Comparison of ENCODE assay signal across 30 mouse cellular contexts in the genomic region with DNA sequence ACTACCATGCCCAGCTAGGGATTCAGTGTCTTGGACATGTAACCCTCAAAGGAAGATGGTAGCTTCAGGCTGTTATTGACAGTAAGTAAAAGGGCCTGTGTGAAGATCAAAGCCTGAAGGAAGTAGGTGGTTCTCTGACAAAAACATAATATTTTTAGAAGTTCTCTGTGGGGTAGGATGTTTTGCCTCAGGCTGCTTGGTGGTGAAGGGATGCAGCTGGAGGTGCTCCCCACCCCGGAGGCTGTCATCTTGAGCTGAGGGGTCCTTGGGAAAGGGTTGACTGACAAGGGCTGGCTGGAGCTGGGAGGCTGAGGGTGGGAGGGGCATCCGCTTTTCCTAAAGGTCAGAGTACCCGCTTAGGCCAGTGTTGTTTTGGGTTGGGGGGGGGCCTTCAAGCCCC. TPM values are rescaled to one million over a fixed set of nuclear protein-coding genes. Genes with fewer than 3 reads are reported as not detected.
DNase-seq lines count a peak whose midpoint lies in the region; ATAC-seq and TF ChIP-seq lines count a peak whose summit lies in the region.
"Had no signal": no experiment of that assay in that cellular context is flagged by ENCODE, and none has a peak within 500 bp of the region (broad histone marks: within the 10 kb centered on the region; RNA-seq: fewer than 3 reads in every experiment).

No protein-coding gene starts in this region.

- no peak overlapping the region for H3K4me3 ChIP-seq in heart, postnatal 0 days (ENCODE audit: low read depth, low read length)
- no peak overlapping the region for H3K4me3 ChIP-seq in bone marrow, adult 2 months (replicated peaks; ENCODE audit: control insufficient read depth, low read depth, low read length)
- H3K4me3 ChIP-seq: embryonic facial prominence, embryonic 13.5 days; erythroblast, embryonic 14.5 days; forebrain, embryonic 12.5 days; left cerebral cortex, adult 2 months; limb, embryonic 15.5 days; liver, embryonic 15.5 days; megakaryocyte, embryonic 14.5 days; neural tube, embryonic 13.5 days had no signal

- WGBS in heart, postnatal 0 days: 52% methylated on average over 3 of the region's 3 CpGs
- WGBS in bone marrow, adult 2 months: 69% methylated on average over 3 of the region's 3 CpGs

- DNase-seq in heart, postnatal 0 days (ENCODE audit: low spot score): no peak
- no peak for DNase-seq in heart, postnatal 36 days
- DNase-seq in CD4-positive helper T cell, adult 2 months (ENCODE audit: low read depth, low spot score): peak; percentile 75
- peak; percentile 87 for DNase-seq in thymus, postnatal 0 days (ENCODE audit: low spot score)
- DNase-seq in layer of hippocampus, adult 11-12 months (ENCODE audit: low spot score): no peak
- no peak for DNase-seq in natural killer cell, adult 2 months (ENCODE audit: low spot score in 2 of 2)
- no peak for DNase-seq in kidney, adult 11 months
- DNase-seq: adrenal gland, postnatal 10 days; cerebellum, adult 8-10 months; cerebellum, postnatal 36 days; embryo, embryonic 11 days; gastrocnemius, postnatal 25 days; kidney, adult 18-20 months; kidney, postnatal 4 days; layer of hippocampus, adult 9-11 months; left cerebral cortex, postnatal 4 days; midbrain, embryonic 14.5 days; retina, postnatal 1 day; right cerebral cortex, postnatal 25 days; spleen, adult 18-20 months had no signal

- no peak overlapping the region for H3K9ac ChIP-seq in heart, postnatal 0 days (replicated peaks; ENCODE audit: low read depth, low read length)
- H3K9ac ChIP-seq: embryonic facial prominence, embryonic 13.5 days; forebrain, embryonic 12.5 days; limb, embryonic 15.5 days; liver, embryonic 15.5 days; neural tube, embryonic 13.5 days had no signal

- H3K4me2 ChIP-seq in heart, postnatal 0 days (ENCODE audit: low read depth, low read length): no peak overlapping the region
- H3K4me2 ChIP-seq: embryonic facial prominence, embryonic 13.5 days; forebrain, embryonic 12.5 days; limb, embryonic 15.5 days; liver, embryonic 15.5 days; neural tube, embryonic 13.5 days had no signal

- no peak for TF ChIP-seq EP300 in heart, postnatal 0 days (IDR thresholded peaks at IDR 0.05; ENCODE audit: low read depth)

- H3K36me3 ChIP-seq in heart, postnatal 0 days (replicated peaks; ENCODE audit: control insufficient read depth, insufficient read depth, low read length): no peaks in the 10 kb centered on the region
- H3K36me3 ChIP-seq: embryonic facial prominence, embryonic 13.5 days; forebrain, embryonic 12.5 days; limb, embryonic 15.5 days; liver, embryonic 15.5 days; neural tube, embryonic 13.5 days had no signal

- H3K27ac ChIP-seq in heart, postnatal 0 days (ENCODE audit: low read depth): peak overlapping the region; percentile 25; the same call in 1 of the 2 replicates
- peak overlapping the region; percentile 47; the same call in 1 of the 2 replicates for H3K27ac ChIP-seq in bone marrow, adult 2 months (ENCODE audit: control insufficient read depth, insufficient read depth, low read depth, low read length, poor library complexity)
- H3K27ac ChIP-seq: forebrain, embryonic 12.5 days; left cerebral cortex, adult 2 months; limb, embryonic 15.5 days; liver, embryonic 15.5 days; neural tube, embryonic 13.5 days had no signal

- ATAC-seq in heart, postnatal 0 days (ENCODE audit: insufficient read depth, low read depth): no peak
- ATAC-seq: hindbrain, embryonic 16.5 days had no signal

- peaks cover 4% of the 10 kb centered on the region; the same call in 1 of the 2 replicates for H3K27me3 ChIP-seq in heart, postnatal 0 days (ENCODE audit: control insufficient read depth, insufficient read depth, low read length)

- H3K9me3 ChIP-seq in heart, postnatal 0 days (replicated peaks; ENCODE audit: control insufficient read depth, low read length): no peaks in the 10 kb centered on the region
- H3K9me3 ChIP-seq: embryonic facial prominence, embryonic 13.5 days; forebrain, embryonic 12.5 days; limb, embryonic 15.5 days; liver, embryonic 15.5 days; megakaryocyte, embryonic 14.5 days; neural tube, embryonic 13.5 days had no signal

- no peak for TF ChIP-seq CTCF in heart, postnatal 0 days (IDR thresholded peaks at IDR 0.05; ENCODE audit: low read depth)
- no peak for TF ChIP-seq CTCF in bone marrow, adult 2 months (IDR thresholded peaks at IDR 0.05; ENCODE audit: control insufficient read depth, insufficient read depth, low read length)

- intact Hi-C loops in heart, postnatal 36 days (cut with DNase I): no loop called here

- H3K4me1 ChIP-seq in heart, postnatal 0 days (ENCODE audit: control insufficient read depth, insufficient read depth): no peaks in the 10 kb centered on the region
- H3K4me1 ChIP-seq in bone marrow, adult 2 months (ENCODE audit: control insufficient read depth, insufficient read depth, low read length): no peaks in the 10 kb centered on the region; the same call in 1 of the 2 replicates
- H3K4me1 ChIP-seq: forebrain, embryonic 12.5 days had no signal

- no peak for TF ChIP-seq POLR2A in bone marrow, adult 2 months (IDR thresholded peaks at IDR 0.05; ENCODE audit: borderline replicate concordance, control insufficient read depth, low read depth, low read length)

RNA-seq across cellular contexts. Expression of a gene that starts 26.7 kb away (rescaled TPM):
- total RNA-seq in heart, postnatal 0 days (2014; rRNA removed; ENCODE audit: low replicate concordance): 0.15 and 5.2 TPM in 2 replicates
- 0.88 and 1.1 TPM in 2 replicates for polyA plus RNA-seq in heart, postnatal 0 days (2015; fragmentation: Nextera tagmentation; extraction: Ambion mirVana)
- total RNA-seq in heart, postnatal 36 days (2021): 1 to 10 TPM in 1 of 2 experiments, under 1 TPM in 1; 0.65 to 1.2 TPM
- 2.6 TPM in 2 replicates for polyA plus RNA-seq in bone marrow, adult 2 months (2011; ENCODE audit: insufficient read depth, insufficient read length, low replicate concordance, missing spikeins)
- polyA plus RNA-seq in thymus, postnatal 0 days (2015; fragmentation: Nextera tagmentation; extraction: Ambion mirVana): 1,084 and 1,272 TPM in 2 replicates

RNA-seq across cellular contexts. Expression of a gene that starts 51.2 kb away (rescaled TPM):
- total RNA-seq in heart, postnatal 0 days (2014; rRNA removed; ENCODE audit: low replicate concordance): 478 and 528 TPM in 2 replicates
- 627 and 646 TPM in 2 replicates for polyA plus RNA-seq in heart, postnatal 0 days (2015; fragmentation: Nextera tagmentation; extraction: Ambion mirVana)
- 1,000 to 10,000 TPM; 1,074 to 1,088 TPM for total RNA-seq in heart, postnatal 36 days (2021)
- 68.5 and 89.4 TPM in 2 replicates for polyA plus RNA-seq in bone marrow, adult 2 months (2011; ENCODE audit: insufficient read depth, insufficient read length, low replicate concordance, missing spikeins)
- 226 and 233 TPM in 2 replicates for polyA plus RNA-seq in thymus, postnatal 0 days (2015; fragmentation: Nextera tagmentation; extraction: Ambion mirVana)

Comparison
In these comparisons a context has a peak if more than half of its experiments do, and no peak if none do; other contexts are left out.
1. DNase-seq: peak in CD4-positive helper T cell, adult 2 months (single experiment) and thymus, postnatal 0 days (single experiment); none in heart, postnatal 0 days (single experiment), heart, postnatal 36 days (0 of 2), layer of hippocampus, adult 11-12 months (single experiment), natural killer cell, adult 2 months (0 of 2) and kidney, adult 11 months (single experiment).
2. RNA of a gene that starts 26.7 kb away (polyA plus RNA-seq): 1,084 to 1,272 TPM in thymus, postnatal 0 days; 2.6 TPM in bone marrow, adult 2 months and 0.88 to 1.1 TPM in heart, postnatal 0 days; every median in the first group is over 100 times any median in the second.